Mouse (Mus musculus) liver, embryonic 15.5 days (tissue): ENCODE results near the gene Igsf9. TPM values are rescaled to one million over a fixed set of nuclear protein-coding genes. Genes with fewer than 3 reads are reported as not detected.

Source experiments
- ATAC-seq: fragments of 200-750 bp; cut with Nextera tagmentation; 2 replicates; pipeline ENCODE4 v1.8.0; 2017; ENCODE audit warnings: moderate number of reproducible peaks, mild to moderate bottlenecking, moderate library complexity; ENCODE audit not compliant: insufficient read depth
- H3K27ac ChIP-seq: fragments of 300-500 bp; sonication (generic); replicated peaks from 2 replicates; pipeline ENCODE4 v1.5.1; 2015; ENCODE audit warnings: mild to moderate bottlenecking, inconsistent platforms
- H3K27me3 ChIP-seq: fragments of 300-500 bp; sonication (generic); 2 replicates; pipeline ENCODE4 v1.6.1; 2015; ENCODE audit warnings: mild to moderate bottlenecking, inconsistent platforms
- H3K36me3 ChIP-seq: fragments of 300-500 bp; sonication (generic); replicated peaks from 2 replicates; pipeline ENCODE4 v1.6.1; 2015; ENCODE audit warnings: moderate library complexity, mild to moderate bottlenecking, inconsistent platforms
- H3K4me1 ChIP-seq: fragments of 300-500 bp; sonication (generic); replicated peaks from 2 replicates; pipeline ENCODE4 v1.6.1; 2015; ENCODE audit warnings: inconsistent platforms
- H3K4me2 ChIP-seq: fragments of 300-500 bp; sonication (generic); 2 replicates; pipeline ENCODE4 v1.6.1; 2015; ENCODE audit warnings: moderate library complexity, mild to moderate bottlenecking, inconsistent platforms
- H3K4me3 ChIP-seq: fragments of 300-500 bp; sonication (generic); replicated peaks from 2 replicates; pipeline ENCODE4 v1.5.1; 2015; ENCODE audit warnings: mild to moderate bottlenecking, inconsistent platforms
- H3K9ac ChIP-seq: fragments of 300-500 bp; sonication (generic); 2 replicates; pipeline ENCODE4 v1.6.1; 2015; ENCODE audit warnings: moderate library complexity, mild to moderate bottlenecking, inconsistent platforms
- H3K9me3 ChIP-seq: fragments of 300-500 bp; sonication (generic); replicated peaks from 2 replicates; pipeline ENCODE4 v1.6.1; 2016; ENCODE audit warnings: inconsistent platforms
- WGBS: fragments of 180-500 bp; shearing (Covaris S2); methylation state at CpG from one replicate; pipeline ENCODE4 v1.1.7; 2015; ENCODE audit warnings: mixed read lengths; ENCODE audit not compliant: insufficient replicate concordance; 5-methylcytosine and 5-hydroxymethylcytosine counted together
- polyA plus RNA-seq: library from polyadenylated mRNA; unstranded; fragments of >200 nt; fragmentation: Nextera tagmentation; extraction: Ambion mirVana; gene quantifications from 2 replicates; pipeline ENCODE4 v1.2.1, GENCODE M21; 2015

The Igsf9 gene
- polyA plus RNA-seq, 1 experiment from 2014 or later, result 1.2 TPM

GRCm38 (mm10) chr1:172497428-172497827 is 15.8 kb downstream of the Igsf9 start:
- Histone ChIP-seq H3K9me3 (no peaks in the 10 kb centered on the region), H3K4me2 (no peak overlapping the region)

DNA sequence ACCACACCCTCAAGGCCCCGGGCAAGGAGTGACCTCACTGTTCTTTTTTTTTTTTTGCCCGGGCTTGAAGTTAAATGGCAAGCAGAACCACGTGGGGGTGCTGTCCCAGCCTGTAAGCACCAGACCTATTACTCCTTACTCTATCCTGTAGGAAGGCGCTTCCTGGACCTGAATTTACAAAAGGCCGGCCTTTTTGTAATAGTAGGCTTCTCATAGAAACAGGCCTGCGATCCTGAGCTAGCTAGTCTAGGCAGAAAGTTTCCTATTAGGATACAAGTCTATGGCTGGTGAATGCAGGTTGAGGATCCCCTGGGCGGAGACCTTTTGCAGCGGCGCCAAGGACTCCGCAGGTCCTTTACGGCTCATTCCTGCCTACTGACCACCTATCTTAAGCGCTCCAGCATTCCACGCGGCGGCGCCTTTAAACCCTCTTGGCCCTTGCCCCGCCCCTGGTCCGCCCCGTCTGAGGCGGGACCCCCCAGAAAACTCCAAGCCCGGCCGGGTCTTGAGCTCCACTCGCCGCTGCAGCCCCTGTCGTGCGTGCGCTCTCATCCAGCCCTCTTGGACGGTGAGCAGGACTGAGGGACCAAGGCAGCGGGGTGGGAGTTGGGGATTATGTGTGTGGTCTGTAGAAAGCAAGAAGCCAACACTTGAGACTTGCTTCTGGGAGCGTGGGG is 18.3 kb downstream of the Igsf9 start, which contains the start of gene Tagln2:
TSS of gene Tagln2 (plus strand) at position 283 of the 677 bp plus-strand sequence.
- H3K4me2 ChIP-seq, result peak within 1 kb of the TSS; percentile 65
- H3K4me3 ChIP-seq, result peak within 1 kb of the TSS; percentile 63
- 1% methylated on average over 30 of the region's 30 CpGs for WGBS
- peaks cover 37% of the 10 kb centered on the region for H3K4me1 ChIP-seq
- peak within 1 kb of the TSS; percentile 54; the same call in 1 of the 2 replicates for H3K9ac ChIP-seq
- no peaks in the 10 kb centered on the region for H3K9me3 ChIP-seq
- H3K27me3 ChIP-seq, result peaks cover 42% of the 10 kb centered on the region
- ATAC-seq, result peak; percentile 54
- H3K36me3 ChIP-seq, result peaks cover 3% of the 10 kb centered on the region; the same call in 1 of the 2 replicates
- peak within 1 kb of the TSS; percentile 72 for H3K27ac ChIP-seq

More at GRCm38 (mm10) chr1:172497428-172497827, 15.8 kb downstream of the Igsf9 start:
- ATAC-seq, result no peak
- Histone ChIP-seq H3K27me3 (peaks cover 42% of the 10 kb centered on the region), H3K36me3 (no peaks in the 10 kb centered on the region), H3K27ac (no peak overlapping the region), H3K4me3 (no peak overlapping the region), H3K9ac (no peak overlapping the region), H3K4me1 (peaks cover 23% of the 10 kb centered on the region)
- WGBS, result 32% methylated on average over 10 of the region's 10 CpGs

DNA sequence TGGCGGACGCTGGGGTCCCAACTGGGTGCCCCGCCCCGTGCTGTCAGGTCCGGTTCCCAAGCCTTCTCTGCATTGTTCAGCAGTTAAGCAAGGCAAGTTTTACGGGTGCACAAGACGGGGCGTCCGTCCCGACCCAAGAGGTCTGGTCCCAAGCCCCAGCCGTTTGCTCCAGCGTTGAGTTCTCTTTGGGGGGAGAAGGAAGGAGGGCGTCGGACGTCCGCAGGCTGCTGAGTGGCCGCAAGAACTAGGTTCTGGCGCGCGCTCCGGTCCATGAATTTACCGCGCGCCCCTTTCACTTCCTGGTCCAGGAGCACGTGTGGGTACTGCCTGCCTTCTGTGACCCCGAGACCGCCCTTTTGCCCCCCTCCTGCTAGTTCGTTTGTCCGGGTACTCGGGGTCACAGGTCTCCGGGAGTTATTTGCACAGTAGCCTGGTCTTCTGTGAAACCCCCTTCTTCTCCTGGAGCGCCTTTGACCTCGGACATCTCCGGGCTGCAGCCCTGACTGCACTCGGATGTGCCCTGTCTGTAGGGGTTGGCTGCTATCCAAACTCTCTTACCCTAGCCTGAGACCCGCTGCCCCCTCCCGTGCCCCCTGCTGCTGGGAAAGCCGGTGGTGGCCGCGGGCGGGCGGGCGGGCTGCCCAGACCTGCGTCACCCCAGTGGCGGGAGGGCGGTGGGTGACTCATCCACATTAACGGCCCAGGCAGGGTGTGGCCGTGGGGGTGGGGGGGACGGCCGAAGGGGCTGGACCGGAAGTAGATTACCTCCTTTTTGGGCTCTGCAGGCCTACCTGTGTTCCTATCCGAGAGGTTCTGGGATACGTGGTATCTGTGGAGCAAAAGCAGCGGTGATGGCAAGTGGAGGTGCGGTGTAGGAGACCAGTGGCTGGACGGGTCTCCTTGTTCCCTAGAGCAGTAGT is 19.1 kb downstream of the Igsf9 start:
- Histone ChIP-seq H3K9me3 (no peaks in the 10 kb centered on the region), H3K4me3 (peak overlapping the region; percentile 63), H3K4me2 (peak overlapping the region; percentile 65), H3K27ac (peak overlapping the region; percentile 72), H3K9ac (peak overlapping the region; percentile 54; the same call in 1 of the 2 replicates), H3K36me3 (peaks cover 11% of the 10 kb centered on the region), H3K27me3 (peaks cover 42% of the 10 kb centered on the region), H3K4me1 (peaks cover 37% of the 10 kb centered on the region)
- peak; percentile 60 for ATAC-seq
- WGBS, result under 1% methylated on average over 56 of the region's 56 CpGs

- peak overlapping the region; percentile 72 for H3K27ac ChIP-seq
Measured at GRCm38 (mm10) chr1:172501371-172502144, 20.0 kb downstream of the Igsf9 start.

GRCm38 (mm10) chr1:172502145-172503110 is 20.8 kb downstream of the Igsf9 start:
- Histone ChIP-seq H3K9me3 (no peaks in the 10 kb centered on the region), H3K4me2 (peak overlapping the region; percentile 65), H3K4me3 (peak overlapping the region; percentile 63), H3K4me1 (peaks cover 42% of the 10 kb centered on the region), H3K27ac (peak overlapping the region; percentile 72), H3K27me3 (peaks cover 34% of the 10 kb centered on the region), H3K36me3 (peaks cover 28% of the 10 kb centered on the region), H3K9ac (no peak overlapping the region)
- WGBS, result 17% methylated on average over 12 of the region's 13 CpGs
- no peak for ATAC-seq

More at GRCm38 (mm10) chr1:172501371-172502144, 20.0 kb downstream of the Igsf9 start:
- WGBS, result 3% methylated on average over 13 of the region's 13 CpGs
- Histone ChIP-seq H3K9me3 (no peaks in the 10 kb centered on the region), H3K27me3 (peaks cover 42% of the 10 kb centered on the region), H3K9ac (peak overlapping the region; percentile 54; the same call in 1 of the 2 replicates), H3K4me3 (peak overlapping the region; percentile 63), H3K36me3 (peaks cover 19% of the 10 kb centered on the region), H3K4me1 (peaks cover 37% of the 10 kb centered on the region), H3K4me2 (peak overlapping the region; percentile 65)
- 0 out of 2 replicates have a peak, but pooled peaks have one; percentile 10 for ATAC-seq

DNA sequence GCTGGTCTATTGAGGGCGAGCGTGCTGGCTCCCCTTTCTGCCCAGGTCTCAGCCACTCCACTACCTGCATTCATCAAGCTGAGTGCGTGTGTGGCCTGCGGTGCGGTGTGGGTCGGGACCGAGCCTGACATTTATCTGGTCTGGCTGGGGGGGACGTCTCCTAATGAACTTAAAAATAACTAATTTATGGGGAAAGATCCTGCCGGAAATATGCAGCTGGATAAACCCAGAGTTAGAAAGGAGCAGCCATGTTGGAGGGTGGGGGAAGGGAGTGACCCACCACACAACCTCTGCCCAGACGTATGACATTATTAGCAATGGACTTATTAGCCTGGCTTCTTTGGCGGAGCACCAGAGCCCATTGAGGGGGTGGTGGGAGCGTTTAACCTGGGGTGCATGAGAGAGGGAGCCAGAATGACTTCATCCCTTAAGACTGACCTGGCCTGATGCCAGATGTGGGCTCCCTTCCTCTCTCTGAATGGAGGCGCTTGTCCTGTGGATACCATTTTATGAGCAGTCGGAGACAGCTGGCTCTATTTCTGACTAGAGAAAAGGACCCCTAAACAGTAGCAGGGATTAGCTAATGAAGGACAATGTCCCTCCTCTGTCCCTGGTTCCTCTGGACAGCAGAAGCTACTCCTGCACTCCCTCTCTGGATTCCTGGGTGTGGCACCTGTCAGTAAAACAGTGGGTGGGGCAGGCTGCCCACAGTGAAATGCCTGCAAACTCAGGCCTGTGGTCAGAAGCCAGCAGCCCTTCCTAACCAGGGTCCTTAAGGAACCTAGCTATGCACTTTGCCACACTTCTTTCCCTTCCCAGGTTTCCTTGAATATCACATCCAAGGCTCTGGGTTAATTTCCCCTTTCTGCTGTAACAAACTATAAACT is 21.8 kb downstream of the Igsf9 start:
- Histone ChIP-seq H3K27ac (peak overlapping the region; percentile 72), H3K27me3 (peaks cover 29% of the 10 kb centered on the region), H3K36me3 (peaks cover 36% of the 10 kb centered on the region), H3K4me3 (peak overlapping the region; percentile 63), H3K9me3 (no peaks in the 10 kb centered on the region), H3K4me2 (peak overlapping the region; percentile 65), H3K4me1 (peaks cover 51% of the 10 kb centered on the region), H3K9ac (no peak overlapping the region)
- 30% methylated on average over 14 of the region's 14 CpGs for WGBS
- no peak for ATAC-seq

DNA sequence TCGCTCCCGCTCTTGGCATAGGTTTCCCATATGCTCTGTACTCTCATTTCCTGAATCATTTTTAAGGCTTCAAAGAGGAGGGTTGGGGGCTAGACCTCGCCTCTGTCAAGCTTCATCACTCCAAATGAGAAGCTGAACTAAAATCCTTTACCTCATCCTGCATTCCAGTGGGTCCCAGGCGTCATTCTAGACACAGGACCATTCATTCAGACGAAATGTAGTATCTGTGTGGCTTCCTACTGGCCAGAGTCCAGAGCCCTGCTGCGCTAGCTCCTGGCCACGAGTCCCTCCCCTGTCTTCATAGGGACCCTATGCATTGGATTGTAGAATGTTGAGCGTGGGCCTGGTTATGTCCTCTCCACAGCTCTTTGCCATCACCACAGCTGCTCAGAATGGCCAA is 23.2 kb downstream of the Igsf9 start:
- Histone ChIP-seq H3K27ac (no peak overlapping the region), H3K9me3 (no peaks in the 10 kb centered on the region), H3K9ac (no peak overlapping the region), H3K36me3 (peaks cover 36% of the 10 kb centered on the region), H3K4me3 (no peak overlapping the region), H3K27me3 (peaks cover 22% of the 10 kb centered on the region), H3K4me1 (peaks cover 50% of the 10 kb centered on the region), H3K4me2 (no peak overlapping the region)
- no peak for ATAC-seq
- WGBS, result 68% methylated on average over 8 of the region's 8 CpGs

GRCm38 (mm10) chr1:172507001-172507400 is 25.4 kb downstream of the Igsf9 start:
- 45% methylated on average over 5 of the region's 5 CpGs for WGBS
- Histone ChIP-seq H3K4me1 (peaks cover 51% of the 10 kb centered on the region), H3K9ac (no peak overlapping the region), H3K27ac (no peak overlapping the region), H3K4me2 (no peak overlapping the region), H3K36me3 (peaks cover 36% of the 10 kb centered on the region), H3K9me3 (no peaks in the 10 kb centered on the region), H3K4me3 (no peak overlapping the region), H3K27me3 (0 out of 2 replicates have a peak, but pooled peaks cover under 1% of the 10 kb centered on the region)
- no peak for ATAC-seq

DNA sequence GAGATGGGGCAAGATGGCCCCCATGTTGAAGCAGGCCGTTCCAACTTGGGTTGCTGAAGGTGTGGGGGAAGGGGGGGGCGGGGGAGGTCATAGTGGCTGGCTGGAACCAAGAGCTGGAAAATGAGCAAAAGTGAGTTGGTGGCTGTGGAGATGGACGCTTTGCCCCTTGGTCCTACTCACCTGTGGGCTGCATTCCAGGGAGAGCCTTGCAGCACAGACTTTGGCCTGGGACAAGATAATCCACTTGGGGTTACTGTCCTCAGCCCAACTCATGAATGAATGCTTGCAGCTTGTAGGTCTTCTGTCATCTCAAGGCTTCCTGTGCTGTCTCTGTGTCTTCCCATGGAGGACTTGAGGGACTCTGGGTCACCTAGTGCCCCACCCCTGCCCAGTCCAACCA is 26.1 kb downstream of the Igsf9 start:
- no peak overlapping the region for H3K27ac ChIP-seq
- H3K9me3 ChIP-seq, result no peaks in the 10 kb centered on the region
- ATAC-seq, result no peak
- no peak overlapping the region for H3K4me2 ChIP-seq
- H3K9ac ChIP-seq, result no peak overlapping the region
- 67% methylated on average over 3 of the region's 3 CpGs for WGBS
- H3K4me1 ChIP-seq, result peaks cover 48% of the 10 kb centered on the region
- peaks cover 36% of the 10 kb centered on the region for H3K36me3 ChIP-seq
- H3K27me3 ChIP-seq, result no peaks in the 10 kb centered on the region
- H3K4me3 ChIP-seq, result no peak overlapping the region
